Mouse (Mus musculus) neural tube, embryonic 15.5 days (tissue): ENCODE measurements at regions not wholly inside any gene's neighbourhood (a gene's known extent, or its start where the extent isn't known, plus 50 kb on each side); places are given as distances from the start of the nearest gene placed in this dataset.

Source experiments
- ATAC-seq: fragments of 200-750 bp; cut with Nextera tagmentation; 2 replicates; pipeline ENCODE4 v1.8.0; 2017; ENCODE audit warnings: mild to moderate bottlenecking, moderate TSS enrichment, moderate library complexity; ENCODE audit not compliant: low FRiP score
- H3K27ac ChIP-seq: fragments of 300-500 bp; sonication (generic); replicated peaks from 2 replicates; pipeline ENCODE4 v1.5.1; 2015; ENCODE audit warnings: mild to moderate bottlenecking, inconsistent platforms
- H3K27me3 ChIP-seq: fragments of 300-500 bp; sonication (generic); replicated peaks from 2 replicates; pipeline ENCODE4 v1.6.1; 2015; ENCODE audit warnings: inconsistent platforms
- H3K36me3 ChIP-seq: fragments of 300-500 bp; sonication (generic); 2 replicates; pipeline ENCODE4 v1.6.1; 2015; ENCODE audit warnings: inconsistent platforms
- H3K4me1 ChIP-seq: fragments of 300-500 bp; sonication (generic); 2 replicates; pipeline ENCODE4 v1.6.1; 2015; ENCODE audit warnings: inconsistent platforms
- H3K4me2 ChIP-seq: fragments of 300-500 bp; sonication (generic); 2 replicates; pipeline ENCODE4 v1.6.1; 2015; ENCODE audit warnings: inconsistent platforms, mild to moderate bottlenecking, moderate library complexity
- H3K4me3 ChIP-seq: fragments of 300-500 bp; sonication (generic); replicated peaks from 2 replicates; pipeline ENCODE4 v1.5.1; 2015; ENCODE audit warnings: mild to moderate bottlenecking, inconsistent platforms
- H3K9ac ChIP-seq: fragments of 300-500 bp; sonication (generic); replicated peaks from 2 replicates; pipeline ENCODE4 v1.6.1; 2015; ENCODE audit warnings: mild to moderate bottlenecking, inconsistent platforms
- H3K9me3 ChIP-seq: fragments of 300-500 bp; sonication (generic); replicated peaks from 2 replicates; pipeline ENCODE4 v1.6.1; 2016; ENCODE audit warnings: inconsistent platforms
- WGBS: fragments of 180-500 bp; shearing (Covaris S2); methylation state at CpG from one replicate; pipeline ENCODE4 v1.1.7; 2015; ENCODE audit warnings: mixed read lengths; 5-methylcytosine and 5-hydroxymethylcytosine counted together

GRCm38 (mm10) chr16:42676406-42677075, 199.1 kb upstream of the Zbtb20 start:
- no peak overlapping the region for H3K4me3 ChIP-seq
- no peaks in the 10 kb centered on the region for H3K27me3 ChIP-seq
- no peak for ATAC-seq
- H3K4me1 ChIP-seq = no peaks in the 10 kb centered on the region
- no peak overlapping the region for H3K27ac ChIP-seq
- H3K9me3 ChIP-seq = no peaks in the 10 kb centered on the region
- no peaks in the 10 kb centered on the region for H3K36me3 ChIP-seq
- H3K4me2 ChIP-seq = no peak overlapping the region
- H3K9ac ChIP-seq = no peak overlapping the region
- WGBS = 88% methylated on average over 5 of the region's 5 CpGs

GRCm38 (mm10) chr16:42675031-42675430, 200.7 kb upstream of the Zbtb20 start:
- Histone ChIP-seq H3K4me1 (no peaks in the 10 kb centered on the region), H3K4me3 (no peak overlapping the region), H3K27ac (no peak overlapping the region), H3K9ac (no peak overlapping the region), H3K36me3 (no peaks in the 10 kb centered on the region), H3K4me2 (no peak overlapping the region), H3K9me3 (no peaks in the 10 kb centered on the region), H3K27me3 (no peaks in the 10 kb centered on the region)
- 97% methylated on average over 3 of the region's 3 CpGs for WGBS
- ATAC-seq = no peak

- ATAC-seq = no peak
- Histone ChIP-seq H3K27me3 (no peaks in the 10 kb centered on the region), H3K27ac (no peak overlapping the region)
Observed at GRCm38 (mm10) chr16:42666601-42667000, 209.1 kb upstream of the Zbtb20 start.

GRCm38 (mm10) chr16:42651904-42652732, 223.6 kb upstream of the Zbtb20 start:
- ATAC-seq = no peak
- Histone ChIP-seq H3K9me3 (no peaks in the 10 kb centered on the region), H3K4me2 (no peak overlapping the region), H3K4me1 (no peaks in the 10 kb centered on the region), H3K36me3 (no peaks in the 10 kb centered on the region), H3K27ac (no peak overlapping the region), H3K27me3 (no peaks in the 10 kb centered on the region), H3K4me3 (no peak overlapping the region), H3K9ac (no peak overlapping the region)
- 86% methylated on average over 10 of the region's 10 CpGs for WGBS

More at GRCm38 (mm10) chr16:42666601-42667000, 209.1 kb upstream of the Zbtb20 start:
- no peaks in the 10 kb centered on the region for H3K9me3 ChIP-seq
- WGBS = 19% methylated on average over 3 of the region's 3 CpGs
- no peaks in the 10 kb centered on the region for H3K4me1 ChIP-seq
- no peak overlapping the region for H3K9ac ChIP-seq
- H3K4me2 ChIP-seq = no peak overlapping the region
- no peaks in the 10 kb centered on the region for H3K36me3 ChIP-seq
- no peak overlapping the region for H3K4me3 ChIP-seq

GRCm38 (mm10) chr16:42649767-42650166, 225.9 kb upstream of the Zbtb20 start:
- Histone ChIP-seq H3K27me3 (no peaks in the 10 kb centered on the region), H3K4me2 (no peak overlapping the region), H3K4me3 (no peak overlapping the region), H3K4me1 (no peaks in the 10 kb centered on the region), H3K9me3 (no peaks in the 10 kb centered on the region), H3K27ac (no peak overlapping the region), H3K36me3 (no peaks in the 10 kb centered on the region), H3K9ac (no peak overlapping the region)
- 74% methylated on average over 5 of the region's 5 CpGs for WGBS
- ATAC-seq = no peak

GRCm38 (mm10) chr16:42648531-42649142, 227.0 kb upstream of the Zbtb20 start:
- no peaks in the 10 kb centered on the region for H3K36me3 ChIP-seq
- H3K9me3 ChIP-seq = no peaks in the 10 kb centered on the region
- H3K9ac ChIP-seq = no peak overlapping the region
- H3K4me1 ChIP-seq = no peaks in the 10 kb centered on the region
- no peak for ATAC-seq
- H3K4me2 ChIP-seq = no peak overlapping the region
- H3K27ac ChIP-seq = no peak overlapping the region
- no peak overlapping the region for H3K4me3 ChIP-seq
- WGBS = 87% methylated on average over 5 of the region's 5 CpGs
- H3K27me3 ChIP-seq = no peaks in the 10 kb centered on the region

GRCm38 (mm10) chr16:42647762-42648161, 227.9 kb upstream of the Zbtb20 start:
- no peak overlapping the region for H3K4me2 ChIP-seq
- no peaks in the 10 kb centered on the region for H3K4me1 ChIP-seq
- 94% methylated on average over 5 of the region's 5 CpGs for WGBS
- H3K36me3 ChIP-seq = no peaks in the 10 kb centered on the region
- no peak for ATAC-seq
- H3K27me3 ChIP-seq = no peaks in the 10 kb centered on the region
- H3K4me3 ChIP-seq = no peak overlapping the region
- no peak overlapping the region for H3K27ac ChIP-seq
- no peaks in the 10 kb centered on the region for H3K9me3 ChIP-seq
- no peak overlapping the region for H3K9ac ChIP-seq

- ATAC-seq = no peak
- H3K27me3 ChIP-seq = no peaks in the 10 kb centered on the region
- 84% methylated on average over 3 of the region's 3 CpGs for WGBS
- no peak overlapping the region for H3K9ac ChIP-seq
- no peaks in the 10 kb centered on the region for H3K4me1 ChIP-seq
- H3K9me3 ChIP-seq = no peaks in the 10 kb centered on the region
- H3K27ac ChIP-seq = no peak overlapping the region
- no peak overlapping the region for H3K4me3 ChIP-seq
- H3K36me3 ChIP-seq = no peaks in the 10 kb centered on the region
- H3K4me2 ChIP-seq = no peak overlapping the region
Observed at GRCm38 (mm10) chr16:42635766-42636165, 239.9 kb upstream of the Zbtb20 start.

- Histone ChIP-seq H3K27me3 (no peaks in the 10 kb centered on the region), H3K4me3 (no peak overlapping the region), H3K36me3 (no peaks in the 10 kb centered on the region), H3K9ac (no peak overlapping the region), H3K27ac (no peak overlapping the region), H3K4me2 (no peak overlapping the region), H3K4me1 (no peaks in the 10 kb centered on the region), H3K9me3 (no peaks in the 10 kb centered on the region)
- WGBS = 86% methylated on average over 3 of the region's 3 CpGs
- no peak for ATAC-seq
Observed at GRCm38 (mm10) chr16:42627675-42628074, 248.0 kb upstream of the Zbtb20 start.

GRCm38 (mm10) chr16:42615920-42616319, 259.8 kb upstream of the Zbtb20 start:
- Histone ChIP-seq H3K36me3 (no peaks in the 10 kb centered on the region), H3K27me3 (no peaks in the 10 kb centered on the region), H3K9me3 (no peaks in the 10 kb centered on the region), H3K4me3 (no peak overlapping the region), H3K9ac (no peak overlapping the region), H3K27ac (no peak overlapping the region), H3K4me1 (no peaks in the 10 kb centered on the region), H3K4me2 (no peak overlapping the region)
- WGBS = 83% methylated on average over 3 of the region's 3 CpGs
- ATAC-seq = no peak

GRCm38 (mm10) chr16:42612011-42612410, 263.7 kb upstream of the Zbtb20 start:
- 88% methylated on average over 2 of the region's 2 CpGs for WGBS
- Histone ChIP-seq H3K4me3 (no peak overlapping the region), H3K27me3 (no peaks in the 10 kb centered on the region), H3K36me3 (no peaks in the 10 kb centered on the region), H3K9me3 (no peaks in the 10 kb centered on the region), H3K9ac (no peak overlapping the region), H3K4me1 (no peaks in the 10 kb centered on the region), H3K4me2 (no peak overlapping the region), H3K27ac (no peak overlapping the region)
- no peak for ATAC-seq

- no peaks in the 10 kb centered on the region for H3K27me3 ChIP-seq
- H3K4me3 ChIP-seq = no peak overlapping the region
- no peak overlapping the region for H3K9ac ChIP-seq
- H3K4me1 ChIP-seq = no peaks in the 10 kb centered on the region
- 70% methylated on average over 5 of the region's 5 CpGs for WGBS
- H3K27ac ChIP-seq = no peak overlapping the region
- ATAC-seq = no peak
- no peak overlapping the region for H3K4me2 ChIP-seq
- H3K9me3 ChIP-seq = 0 out of 2 replicates have a peak, but pooled peaks cover under 1% of the 10 kb centered on the region
- no peaks in the 10 kb centered on the region for H3K36me3 ChIP-seq
Observed at GRCm38 (mm10) chr16:42608336-42608735, 267.3 kb upstream of the Zbtb20 start.
